Mouse (Mus musculus): ENCODE data around the gene Zic4. TPM values are rescaled to one million over a fixed set of nuclear protein-coding genes. Genes with fewer than 3 reads are reported as not detected.

Zic4 gene
- polyA plus RNA-seq, 1 experiment from 2014 or later = not detected

DNA sequence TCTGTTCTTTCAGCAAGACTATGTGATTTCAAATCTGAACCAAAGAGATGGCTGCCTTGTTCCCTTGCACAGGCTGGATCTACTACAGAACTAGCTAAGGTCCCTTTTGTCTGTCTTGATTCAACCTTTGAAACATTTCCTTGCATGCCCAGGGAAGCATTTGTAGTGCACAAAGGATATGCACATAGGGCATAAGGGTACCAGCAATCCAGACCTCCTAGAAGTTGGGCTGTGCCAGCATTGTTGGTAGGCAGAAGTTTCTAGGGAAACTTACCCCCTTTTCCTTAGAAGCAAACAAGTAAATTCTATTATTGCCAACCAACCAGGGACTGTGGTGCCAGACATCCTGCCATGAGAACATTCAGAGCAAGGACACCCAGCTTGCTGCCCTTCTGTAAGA is 8.8 kb downstream of the Zic4 start:
- Histone ChIP-seq H3K4me1 (replicated peaks; ENCODE audit: insufficient read depth, low read length) (no peaks in the 10 kb centered on the region), H3K4me3 (replicated peaks; ENCODE audit: low read depth, low read length) (no peak overlapping the region), H3K9me3 (replicated peaks; ENCODE audit: low read length) (no peaks in the 10 kb centered on the region), H3K9ac (ENCODE audit: low read depth, low read length) (no peak overlapping the region), H3K36me3 (ENCODE audit: insufficient read depth, low read length) (no peaks in the 10 kb centered on the region), H3K27me3 (ENCODE audit: insufficient read depth, low read length) (peaks cover 86% of the 10 kb centered on the region), H3K4me2 (ENCODE audit: low read length) (no peak overlapping the region), H3K27ac (no peak overlapping the region)
- no peak for TF ChIP-seq CTCF (IDR thresholded peaks at IDR 0.05; ENCODE audit: low read depth)
- DNase-seq (ENCODE audit: low spot score) (no peak), ATAC-seq (replicated peaks; ENCODE audit: low FRiP score, low read depth) (no peak)

DNA sequence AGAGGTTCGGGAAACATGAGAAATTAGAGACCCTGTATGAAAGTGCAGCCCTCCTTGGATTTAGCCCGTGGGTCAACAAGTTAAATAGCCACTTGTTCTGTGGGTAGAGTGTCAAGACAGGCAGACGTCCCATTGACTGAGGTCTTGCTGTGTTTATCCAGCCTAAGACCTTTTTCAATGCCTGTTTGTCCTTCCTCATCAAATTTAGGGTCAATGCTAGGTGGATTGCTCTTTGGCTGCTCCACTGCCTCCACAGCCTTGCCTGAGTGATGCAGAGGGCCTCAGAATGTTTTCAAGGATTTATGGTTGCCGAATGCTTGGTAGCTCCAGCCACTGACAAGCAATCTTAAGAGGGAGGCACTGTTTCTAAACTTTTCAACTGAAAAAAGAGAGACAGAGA is 9.4 kb downstream of the Zic4 start:
- H3K4me1 ChIP-seq (replicated peaks; ENCODE audit: insufficient read depth, low read length) = no peaks in the 10 kb centered on the region
- H3K27me3 ChIP-seq (ENCODE audit: insufficient read depth, low read length) = peaks cover 86% of the 10 kb centered on the region
- no peak for TF ChIP-seq CTCF (IDR thresholded peaks at IDR 0.05; ENCODE audit: low read depth)
- DNase-seq (ENCODE audit: low spot score) (no peak), ATAC-seq (replicated peaks; ENCODE audit: low FRiP score, low read depth) (no peak)
- H3K9me3 ChIP-seq (replicated peaks; ENCODE audit: low read length) = no peaks in the 10 kb centered on the region
- no peak overlapping the region for H3K4me2 ChIP-seq (ENCODE audit: low read length)
- no peaks in the 10 kb centered on the region for H3K36me3 ChIP-seq (ENCODE audit: insufficient read depth, low read length)
- no peak overlapping the region for H3K4me3 ChIP-seq (replicated peaks; ENCODE audit: low read depth, low read length)
- 8% methylated on average over 4 of the region's 4 CpGs for WGBS
- no peak overlapping the region for H3K27ac ChIP-seq
- H3K9ac ChIP-seq (ENCODE audit: low read depth, low read length) = no peak overlapping the region

DNA sequence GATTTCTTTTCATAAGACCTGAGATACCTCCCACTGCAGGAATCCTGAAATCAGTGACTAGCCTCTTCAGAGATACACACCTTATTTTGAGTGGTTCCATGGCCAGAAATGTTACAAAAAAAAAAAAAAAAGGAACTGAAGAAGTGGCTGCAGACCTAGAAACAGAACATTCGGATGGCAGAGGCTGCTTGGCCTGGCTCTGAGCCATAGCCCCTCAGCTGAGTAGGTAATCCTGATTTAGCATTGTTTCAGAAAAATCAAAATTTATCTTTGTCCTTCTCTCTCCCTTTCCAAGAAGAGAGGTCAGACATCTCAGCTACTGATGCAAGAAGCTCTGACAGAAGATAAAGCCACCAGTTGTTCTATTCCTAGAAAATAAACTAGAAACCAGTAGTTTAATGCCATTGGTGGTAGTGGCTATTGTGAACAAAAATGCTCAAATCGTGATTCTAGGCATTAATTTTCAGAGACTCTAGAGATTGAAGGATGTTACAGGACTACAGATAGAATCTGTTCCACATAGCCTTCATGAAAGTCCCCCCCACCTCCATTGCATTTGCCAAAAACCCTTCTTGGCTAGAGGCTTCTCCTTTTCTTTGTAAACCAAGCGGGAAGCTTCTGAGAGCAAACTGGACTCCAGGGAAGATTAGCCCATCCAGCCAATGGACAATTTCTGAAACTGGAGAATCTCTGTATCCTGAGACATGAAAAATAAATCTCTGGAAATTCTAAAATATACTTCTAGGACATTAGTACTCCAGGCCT is 11.8 kb downstream of the Zic4 start:
- Histone ChIP-seq H3K9ac (ENCODE audit: low read depth, low read length) (no peak overlapping the region), H3K27ac (no peak overlapping the region), H3K4me2 (ENCODE audit: low read length) (no peak overlapping the region), H3K36me3 (ENCODE audit: insufficient read depth, low read length) (no peaks in the 10 kb centered on the region), H3K4me3 (replicated peaks; ENCODE audit: low read depth, low read length) (no peak overlapping the region), H3K4me1 (replicated peaks; ENCODE audit: insufficient read depth, low read length) (no peaks in the 10 kb centered on the region), H3K27me3 (ENCODE audit: insufficient read depth, low read length) (peaks cover 90% of the 10 kb centered on the region), H3K9me3 (replicated peaks; ENCODE audit: low read length) (no peaks in the 10 kb centered on the region)
- TF ChIP-seq CTCF (IDR thresholded peaks at IDR 0.05; ENCODE audit: low read depth) = no peak
- WGBS = 21% methylated on average over 3 of the region's 3 CpGs
- DNase-seq (ENCODE audit: low spot score) (no peak), ATAC-seq (replicated peaks; ENCODE audit: low FRiP score, low read depth) (no peak)

DNA sequence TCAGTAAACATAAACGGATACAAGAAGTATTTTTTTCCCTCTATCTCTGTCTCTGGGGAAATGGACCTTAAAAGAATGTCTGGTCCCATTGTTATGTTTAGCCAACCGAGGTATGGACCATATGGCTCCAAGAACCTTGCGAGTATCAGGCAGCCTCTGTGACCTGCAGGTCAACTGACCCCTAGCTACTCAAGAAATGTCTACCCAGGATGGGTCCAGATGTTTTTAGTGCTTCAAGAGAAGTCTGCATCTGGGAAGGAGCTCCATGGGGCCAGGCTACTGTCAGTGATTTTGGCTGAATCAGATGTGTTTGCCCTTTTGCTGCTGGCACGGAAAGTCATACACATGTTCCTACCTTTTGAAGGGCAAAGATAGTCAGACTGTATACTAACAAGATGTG is 12.5 kb downstream of the Zic4 start:
- ATAC-seq (replicated peaks; ENCODE audit: low FRiP score, low read depth) = no peak
- no peak overlapping the region for H3K9ac ChIP-seq (ENCODE audit: low read depth, low read length)
- no peak overlapping the region for H3K4me2 ChIP-seq (ENCODE audit: low read length)
- H3K27me3 ChIP-seq (ENCODE audit: insufficient read depth, low read length) = peaks cover 90% of the 10 kb centered on the region
- H3K9me3 ChIP-seq (replicated peaks; ENCODE audit: low read length) = no peaks in the 10 kb centered on the region
- no peak overlapping the region for H3K4me3 ChIP-seq (replicated peaks; ENCODE audit: low read depth, low read length)
- no peak for DNase-seq (ENCODE audit: low spot score)
- H3K36me3 ChIP-seq (ENCODE audit: insufficient read depth, low read length) = no peaks in the 10 kb centered on the region
- WGBS = 3% methylated on average over 4 of the region's 4 CpGs
- no peak for TF ChIP-seq CTCF (IDR thresholded peaks at IDR 0.05; ENCODE audit: low read depth)
- H3K27ac ChIP-seq = no peak overlapping the region
- no peaks in the 10 kb centered on the region for H3K4me1 ChIP-seq (replicated peaks; ENCODE audit: insufficient read depth, low read length)

DNA sequence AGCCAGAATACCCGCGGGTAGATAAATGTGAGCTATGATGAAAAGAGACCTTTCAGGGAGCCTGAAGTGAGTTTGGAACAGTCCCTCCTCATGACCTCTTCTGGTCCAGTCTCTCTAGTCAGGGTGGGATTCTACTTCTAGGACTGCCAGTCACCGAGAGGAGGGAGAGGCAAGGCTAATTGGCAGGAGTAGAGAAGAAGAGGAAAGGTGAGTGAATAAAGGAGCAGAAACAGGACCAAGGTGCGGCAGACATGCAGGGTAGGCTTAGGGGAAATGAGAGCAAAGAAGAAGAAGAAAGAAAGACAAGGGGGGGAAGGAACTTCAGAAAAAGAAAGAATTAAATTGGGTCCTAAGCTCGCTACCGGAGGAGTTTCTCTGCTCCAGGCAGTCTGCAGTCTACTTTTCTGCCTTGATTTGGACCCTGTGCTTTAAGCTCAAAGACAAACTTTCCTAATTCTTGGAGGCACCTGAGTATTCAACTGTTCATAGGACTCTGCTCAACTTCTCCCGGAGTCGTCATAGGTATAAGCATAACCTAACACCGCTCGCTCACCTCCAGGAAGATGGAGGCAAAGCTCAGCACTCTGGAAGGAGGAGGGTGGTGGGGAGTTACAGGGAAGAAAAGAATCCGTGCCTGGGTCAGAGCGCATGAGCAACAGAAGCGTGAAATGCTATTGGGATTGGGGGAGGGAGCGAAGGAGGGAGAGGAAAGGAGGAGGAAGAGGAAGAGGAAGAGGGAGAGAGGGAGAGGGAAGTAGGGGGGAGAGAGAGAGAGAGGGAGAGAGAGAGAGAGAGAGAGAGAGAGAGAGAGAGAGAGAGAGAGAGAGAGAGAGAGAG is 15.0 kb downstream of the Zic4 start:
- Histone ChIP-seq H3K4me3 (replicated peaks; ENCODE audit: low read depth, low read length) (no peak overlapping the region), H3K4me1 (replicated peaks; ENCODE audit: insufficient read depth, low read length) (0 out of 2 replicates have a peak, but pooled peaks cover 6% of the 10 kb centered on the region), H3K27me3 (ENCODE audit: insufficient read depth, low read length) (peaks cover 90% of the 10 kb centered on the region), H3K27ac (no peak overlapping the region), H3K9me3 (replicated peaks; ENCODE audit: low read length) (no peaks in the 10 kb centered on the region), H3K36me3 (ENCODE audit: insufficient read depth, low read length) (no peaks in the 10 kb centered on the region), H3K9ac (ENCODE audit: low read depth, low read length) (no peak overlapping the region), H3K4me2 (ENCODE audit: low read length) (no peak overlapping the region)
- TF ChIP-seq CTCF (IDR thresholded peaks at IDR 0.05; ENCODE audit: low read depth) = no peak
- 2% methylated on average over 14 of the region's 14 CpGs for WGBS
- no peak for DNase-seq (ENCODE audit: low spot score)
- ATAC-seq (replicated peaks; ENCODE audit: low FRiP score, low read depth) = no peak

DNA sequence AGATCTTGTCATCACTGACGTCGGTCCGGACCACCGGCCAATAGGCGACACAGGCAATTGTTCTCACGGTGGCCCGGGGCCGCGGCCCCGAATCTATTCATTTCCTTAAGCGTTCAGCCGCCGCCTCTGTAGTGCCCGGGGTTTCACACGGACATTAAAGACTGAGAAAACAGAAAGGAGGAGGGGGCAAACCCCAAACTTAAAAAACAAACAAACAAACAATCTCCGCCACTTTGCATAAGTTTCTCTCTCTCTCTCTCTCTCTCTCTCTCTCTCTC is 15.6 kb downstream of the Zic4 start:
- 1% methylated on average over 16 of the region's 16 CpGs for WGBS
- H3K27me3 ChIP-seq (ENCODE audit: insufficient read depth, low read length) = peaks cover 90% of the 10 kb centered on the region
- no peak overlapping the region for H3K27ac ChIP-seq
- TF ChIP-seq CTCF (IDR thresholded peaks at IDR 0.05; ENCODE audit: low read depth) = no peak
- no peak for ATAC-seq (replicated peaks; ENCODE audit: low FRiP score, low read depth)
- H3K9me3 ChIP-seq (replicated peaks; ENCODE audit: low read length) = no peaks in the 10 kb centered on the region
- 0 out of 2 replicates have a peak, but pooled peaks cover 6% of the 10 kb centered on the region for H3K4me1 ChIP-seq (replicated peaks; ENCODE audit: insufficient read depth, low read length)
- H3K4me3 ChIP-seq (replicated peaks; ENCODE audit: low read depth, low read length) = no peak overlapping the region
- DNase-seq (ENCODE audit: low spot score) = no peak
- no peaks in the 10 kb centered on the region for H3K36me3 ChIP-seq (ENCODE audit: insufficient read depth, low read length)
- H3K4me2 ChIP-seq (ENCODE audit: low read length) = no peak overlapping the region
- no peak overlapping the region for H3K9ac ChIP-seq (ENCODE audit: low read depth, low read length)
